Mouse (Mus musculus) left cerebral cortex, postnatal 10 days (tissue): ENCODE results near the gene Zfyve19. TPM values are rescaled to one million over a fixed set of nuclear protein-coding genes. Genes with fewer than 3 reads are reported as not detected.

ENCODE experiments used
- DNase-seq, 2 experiments: peaks; one replicate each; pipeline ENCODE4 v3.0.0; 2021 to 2022; ENCODE audit warnings: low spot score in 2 of 2, mixed read lengths in 1 of 2; ENCODE audit errors: extremely low spot score in 1 of 2
- intact Hi-C: fragments of 180-260 bp; cut with DNase I; formaldehyde crosslinking; loops from one replicate; pipeline ENCODE4 v1.15.1; 2025
- total RNA-seq, 2 experiments: library from RNA; stranded (reverse); gene quantifications; 2 replicates each; pipeline ENCODE4 v1.2.3; 2021

The Zfyve19 gene
- total RNA-seq: 10 to 100 TPM; 36.0 to 36.4 TPM

DNA sequence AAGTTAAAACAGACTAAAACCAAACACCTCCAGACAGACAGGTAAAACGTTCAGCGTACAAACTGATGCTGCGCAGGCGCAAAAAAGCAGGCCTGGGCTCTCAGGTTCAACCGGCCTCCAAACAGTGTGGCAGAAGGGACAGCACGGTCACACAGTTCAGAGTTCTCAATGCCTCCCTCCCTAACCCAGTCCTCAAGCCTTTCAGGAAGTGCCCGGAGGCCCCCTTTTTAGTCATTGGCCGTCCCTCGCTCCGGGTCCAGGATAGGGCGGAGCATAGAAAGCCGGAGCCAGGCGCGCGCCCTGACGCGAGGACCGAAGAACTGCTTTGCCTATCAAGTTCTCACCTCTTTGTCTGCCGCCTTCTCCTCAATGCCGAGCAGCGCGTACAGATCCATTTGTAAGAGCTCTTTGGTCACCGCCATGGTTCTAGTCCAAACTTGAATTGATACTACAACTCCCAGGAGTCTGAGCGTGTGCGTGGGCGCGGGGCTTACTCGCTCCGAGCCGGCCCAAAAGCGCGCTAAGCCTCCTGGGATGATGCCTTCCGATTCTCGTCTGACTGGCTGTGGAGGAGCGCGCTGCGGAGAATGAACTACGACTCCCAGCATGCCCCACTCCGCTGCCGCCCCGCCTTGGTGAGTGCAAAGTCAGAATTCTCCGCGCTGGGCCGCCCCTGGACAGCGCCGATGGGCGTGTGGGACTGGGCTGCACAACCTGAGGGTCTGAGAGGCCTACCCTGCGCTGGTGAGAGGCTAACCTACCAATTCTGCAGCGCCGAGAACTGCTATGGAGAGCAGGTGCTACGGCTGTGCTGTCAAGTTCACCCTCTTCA, at the start of gene Zfyve19, which contains the start of gene Dnajc17:
Gene Zfyve19 (plus strand): TSS at position 274 of the 832 bp plus-strand sequence.
Gene Dnajc17 (minus strand): TSS at position 452 of the 832 bp plus-strand sequence.
- intact Hi-C loops: no loop called here
- peak; percentile 97 to 98 for DNase-seq

GRCm38 (mm10) chr2:119161247-119161646, 47.2 kb upstream of the Zfyve19 start:
- intact Hi-C loops: no loop called here
- no peak for DNase-seq

GRCm38 (mm10) chr2:119163135-119163534, 45.3 kb upstream of the Zfyve19 start:
- intact Hi-C loops: no loop called here
- no peak for DNase-seq

GRCm38 (mm10) chr2:119163999-119164398, 44.4 kb upstream of the Zfyve19 start:
- DNase-seq: no peak

GRCm38 (mm10) chr2:119165401-119165800, 43.0 kb upstream of the Zfyve19 start:
- no peak for DNase-seq
- intact Hi-C loops: no loop called here

More at GRCm38 (mm10) chr2:119163999-119164398, 44.4 kb upstream of the Zfyve19 start:
- intact Hi-C loops: no loop called here

- intact Hi-C loops: no loop called here
- peak in 1 of 2 experiments; percentile 72 for DNase-seq
Observed at GRCm38 (mm10) chr2:119166901-119167865, 41.2 kb upstream of the Zfyve19 start, which contains the start of gene Gchfr. Gchfr (plus strand) TSS chr2:119167773.

DNA sequence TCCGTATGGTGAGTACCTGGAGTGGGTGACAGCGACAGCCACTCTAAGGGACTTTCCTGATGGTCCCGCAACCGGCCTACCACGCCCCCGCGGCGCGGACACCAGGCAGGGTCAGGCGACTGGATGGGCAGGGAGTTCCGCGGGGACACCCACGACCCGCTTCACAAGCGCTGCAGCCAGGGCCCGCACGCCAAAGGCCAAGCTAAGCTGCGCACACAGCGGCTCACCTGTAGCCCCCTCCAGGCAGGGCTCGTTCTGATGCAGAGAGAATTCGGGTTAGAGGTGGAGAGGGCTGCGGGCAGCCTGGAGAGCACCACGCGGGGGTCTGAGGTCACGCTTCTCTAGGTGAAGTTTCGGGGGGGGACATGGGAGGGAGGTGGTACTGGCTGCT, 40.6 kb upstream of the Zfyve19 start:
- intact Hi-C loops: no loop called here
- DNase-seq: no peak

DNA sequence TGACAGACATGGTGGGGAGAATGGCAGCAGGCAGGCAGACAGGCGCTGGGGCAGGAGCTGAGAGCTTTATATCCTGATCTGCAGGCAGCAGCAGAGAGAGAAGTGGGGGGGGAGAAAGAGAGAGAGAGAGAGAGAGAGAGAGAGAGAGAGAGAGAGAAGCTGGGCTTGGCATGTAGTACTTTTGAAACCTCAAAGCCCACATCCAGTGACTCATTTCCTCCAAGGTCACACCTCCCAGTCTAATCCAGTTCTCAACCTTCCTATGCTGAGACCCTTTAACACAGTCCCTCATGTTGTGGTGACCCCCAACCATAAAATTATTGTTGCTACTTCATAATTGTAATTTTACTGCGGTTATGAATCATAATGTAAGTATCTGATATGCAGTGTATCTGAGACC, 38.1 kb upstream of the Zfyve19 start:
- no peak for DNase-seq
- intact Hi-C loops: no loop called here

DNA sequence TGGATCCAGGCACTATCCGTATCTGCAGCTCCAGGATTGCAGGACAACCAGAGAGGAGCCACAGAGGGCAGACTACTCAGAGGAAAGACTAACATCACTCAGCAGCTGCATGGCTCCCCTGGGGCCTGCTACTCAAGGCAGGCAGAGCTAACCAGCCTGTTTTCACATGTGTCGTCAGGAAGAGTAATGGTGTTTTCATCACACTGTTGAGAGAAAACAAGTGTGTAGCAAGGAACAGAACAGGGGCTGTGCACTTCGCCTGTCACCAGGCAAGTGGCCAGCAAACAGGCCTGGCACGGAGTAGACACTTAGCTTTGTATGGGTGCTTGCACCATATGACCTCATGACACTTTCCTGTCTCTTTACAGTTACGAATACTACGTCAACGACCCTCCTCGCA, 36.8 kb upstream of the Zfyve19 start:
- intact Hi-C loops: no loop called here
- no peak for DNase-seq

DNA sequence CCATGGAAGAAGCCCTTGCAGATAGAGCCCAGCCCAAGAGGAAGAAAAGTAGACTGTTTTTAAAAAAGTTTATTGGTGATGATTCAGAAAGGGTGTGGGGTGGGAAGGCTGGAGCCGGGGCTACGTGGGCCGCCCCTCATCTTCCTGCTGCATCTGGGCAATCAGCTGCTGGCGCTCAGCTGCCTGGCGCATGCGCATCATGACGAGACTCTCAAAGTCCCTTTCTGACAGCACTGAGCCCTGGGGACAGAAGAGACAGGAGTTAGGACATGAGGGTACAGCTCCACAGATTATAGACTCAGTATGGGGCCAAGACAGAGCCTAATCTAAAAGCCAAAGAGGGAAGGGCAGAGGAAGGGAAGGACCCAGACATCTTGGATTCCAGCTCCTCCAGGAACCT, 36.0 kb upstream of the Zfyve19 start:
- intact Hi-C loops: no loop called here
- no peak for DNase-seq

- DNase-seq: peak in 1 of 2 experiments; percentile 85
- intact Hi-C loops: no loop called here
Observed at GRCm38 (mm10) chr2:119172862-119173576, 35.4 kb upstream of the Zfyve19 start.

DNA sequence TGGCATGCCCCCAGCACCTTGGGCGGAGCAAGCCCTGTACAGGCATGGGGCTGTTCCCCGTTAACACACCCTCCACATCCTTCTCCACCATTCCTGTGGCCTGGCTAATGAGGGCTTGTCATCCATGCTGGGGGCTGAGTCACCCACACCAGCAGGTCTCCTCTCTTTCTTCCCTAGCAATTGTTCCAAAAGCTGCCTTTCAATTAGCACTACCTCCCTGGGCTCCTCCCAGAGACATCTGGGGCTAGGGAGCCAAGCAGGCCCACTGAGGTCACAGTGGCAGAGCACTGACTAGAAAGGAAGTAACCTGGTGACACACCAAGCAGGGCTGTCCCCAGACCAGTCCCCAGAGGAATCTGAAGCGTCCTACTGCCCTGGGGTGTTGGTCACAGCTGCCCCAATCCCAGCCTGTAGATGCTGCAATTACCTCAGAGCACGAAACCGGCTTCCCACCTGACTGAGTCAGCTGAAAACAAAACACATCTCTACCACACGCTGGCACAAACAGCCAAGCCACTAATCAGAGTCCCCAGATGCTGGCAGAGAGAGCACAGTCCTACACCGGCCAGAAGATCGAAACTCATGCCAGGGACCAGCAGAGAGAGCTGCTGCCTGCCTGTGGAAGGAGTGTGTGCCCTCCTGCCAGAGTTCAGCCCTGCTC, 34.3 kb upstream of the Zfyve19 start, which contains the start of gene Gm14137:
Gene Gm14137 (plus strand): TSS at position 519 of the 661 bp plus-strand sequence.
- DNase-seq: no peak
- intact Hi-C loops: no loop called here

DNA sequence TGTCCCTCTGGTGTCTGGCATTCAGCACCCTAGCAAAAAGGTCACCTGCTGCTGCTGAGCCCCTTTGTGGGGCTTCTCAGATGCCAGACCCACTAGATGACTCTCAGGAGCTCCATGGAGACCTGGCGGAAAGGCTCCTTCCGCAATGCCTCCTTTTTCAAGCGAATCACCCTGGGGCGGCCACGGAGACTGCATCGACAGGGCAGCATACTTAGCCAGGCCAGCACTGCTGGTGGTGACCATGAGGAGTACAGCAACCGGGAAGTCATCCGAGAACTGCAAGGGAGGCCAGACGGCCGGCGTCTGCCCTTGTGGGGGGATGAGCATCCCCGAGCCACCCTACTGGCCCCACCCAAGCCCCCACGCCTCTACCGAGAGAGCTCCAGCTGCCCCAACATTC, 33.6 kb upstream of the Zfyve19 start:
- intact Hi-C loops: no loop called here
- no peak for DNase-seq

DNA sequence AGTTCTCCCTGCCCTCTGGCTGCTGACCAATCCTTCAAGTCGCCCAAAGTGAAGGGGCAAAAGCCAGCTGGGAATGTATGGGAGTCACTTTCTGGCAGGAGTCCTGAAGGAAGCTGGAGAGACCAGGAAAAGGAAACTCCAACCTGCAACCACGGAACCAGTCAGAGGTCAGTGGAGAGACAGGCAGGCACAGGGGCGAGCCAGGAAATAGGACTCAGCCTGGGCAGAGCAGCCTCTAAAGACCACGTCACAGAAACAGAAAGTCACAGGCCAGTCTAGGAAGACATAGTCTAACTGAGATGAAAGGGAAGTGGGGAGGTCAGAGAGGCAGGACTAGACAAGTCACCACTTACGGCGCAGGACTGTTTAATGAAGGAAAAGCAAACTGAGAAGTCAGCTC, 32.8 kb upstream of the Zfyve19 start:
- no peak for DNase-seq
- intact Hi-C loops: no loop called here

- DNase-seq: no peak
- intact Hi-C loops: no loop called here
Observed at GRCm38 (mm10) chr2:119176761-119177160, 31.7 kb upstream of the Zfyve19 start.

DNA sequence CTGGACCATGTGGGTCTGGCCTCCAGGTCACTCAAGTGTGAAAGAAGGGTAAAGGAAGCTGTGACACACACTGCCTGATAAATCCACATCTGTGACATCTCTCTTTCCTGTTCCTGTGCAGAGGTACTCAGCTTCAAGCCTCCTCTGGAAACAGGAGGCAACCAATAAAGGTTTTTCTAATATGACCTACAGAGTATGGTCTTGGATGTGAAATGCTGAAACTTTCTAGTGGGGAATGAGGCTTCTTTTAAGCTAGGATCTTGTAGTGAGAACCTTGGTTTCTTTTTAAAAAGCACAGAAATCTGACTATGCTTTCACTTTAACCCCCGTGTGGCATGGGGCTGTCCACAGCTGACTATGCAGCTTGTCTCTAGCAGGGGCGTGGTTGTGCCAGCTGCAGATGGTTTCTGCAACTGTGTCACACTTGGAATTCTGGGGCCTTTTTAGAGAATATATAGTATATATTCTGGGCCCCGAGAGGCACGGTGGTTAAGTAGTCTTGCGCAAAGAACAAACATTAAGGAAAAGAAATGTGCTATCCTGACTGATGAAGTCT, 31.0 kb upstream of the Zfyve19 start:
- intact Hi-C loops: no loop called here
- no peak for DNase-seq

DNA sequence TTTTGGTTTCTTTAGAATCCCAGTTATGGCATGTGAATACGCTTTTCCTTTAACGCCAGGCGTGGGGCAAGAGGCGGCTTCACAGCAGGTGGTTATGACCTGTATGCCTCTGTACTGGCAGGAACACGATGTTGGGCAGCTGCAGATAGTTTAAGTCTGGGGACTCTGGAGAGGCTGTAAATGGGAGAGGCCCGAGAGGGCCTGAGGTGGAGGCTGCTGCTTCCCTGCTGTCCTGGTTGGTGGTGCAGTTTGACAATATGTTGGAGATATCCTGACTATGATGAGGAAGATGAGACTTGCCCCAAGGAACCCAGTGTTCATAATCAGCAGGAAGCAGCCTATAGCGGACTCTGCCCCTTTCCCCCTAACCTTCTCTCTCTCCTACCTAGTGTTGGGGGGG, 25.5 kb upstream of the Zfyve19 start:
- intact Hi-C loops: loop anchor here (10.0 kb wide), 1 partner anchor 138 kb away; the partner anchor contains the start of gene Knl1
- DNase-seq: no peak
